Mouse (Mus musculus): ENCODE measurements around the gene Wscd2.

Wscd2 gene

GRCm38 (mm10) chr5:113490033-113490432 lies at the start of gene Wscd2:
Wscd2 (plus strand) TSS chr5:113490333.
- no peak for DNase-seq (ENCODE audit: low spot score)

GRCm38 (mm10) chr5:113442180-113442579 lies 48.0 kb upstream of the Wscd2 start:
- no peak for DNase-seq (ENCODE audit: low spot score)

GRCm38 (mm10) chr5:113448023-113448734 lies 42.0 kb upstream of the Wscd2 start:
- DNase-seq (ENCODE audit: low spot score), result no peak

- DNase-seq (ENCODE audit: low spot score), result no peak
Observed at GRCm38 (mm10) chr5:113449336-113449735, 40.8 kb upstream of the Wscd2 start.

- no peak for DNase-seq (ENCODE audit: low spot score)
Observed at GRCm38 (mm10) chr5:113452691-113453090, 37.4 kb upstream of the Wscd2 start.

GRCm38 (mm10) chr5:113453356-113453755 lies 36.8 kb upstream of the Wscd2 start:
- DNase-seq (ENCODE audit: low spot score), result no peak

- no peak for DNase-seq (ENCODE audit: low spot score)
Observed at GRCm38 (mm10) chr5:113456020-113456419, 34.1 kb upstream of the Wscd2 start.

- no peak for DNase-seq (ENCODE audit: low spot score)
Observed at GRCm38 (mm10) chr5:113456756-113457155, 33.4 kb upstream of the Wscd2 start.

- DNase-seq (ENCODE audit: low spot score), result no peak
Observed at GRCm38 (mm10) chr5:113457260-113457659, 32.9 kb upstream of the Wscd2 start.

- no peak for DNase-seq (ENCODE audit: low spot score)
Observed at GRCm38 (mm10) chr5:113459942-113460341, 30.2 kb upstream of the Wscd2 start.

- DNase-seq (ENCODE audit: low spot score), result no peak
Observed at GRCm38 (mm10) chr5:113461582-113461981, 28.6 kb upstream of the Wscd2 start.

- no peak for DNase-seq (ENCODE audit: low spot score)
Observed at GRCm38 (mm10) chr5:113461998-113462625, 28.0 kb upstream of the Wscd2 start.

GRCm38 (mm10) chr5:113464731-113465130 lies 25.4 kb upstream of the Wscd2 start:
- no peak for DNase-seq (ENCODE audit: low spot score)

GRCm38 (mm10) chr5:113466536-113466935 lies 23.6 kb upstream of the Wscd2 start:
- DNase-seq (ENCODE audit: low spot score), result no peak

GRCm38 (mm10) chr5:113467072-113467471 lies 23.1 kb upstream of the Wscd2 start:
- DNase-seq (ENCODE audit: low spot score), result no peak

GRCm38 (mm10) chr5:113467765-113468164 lies 22.4 kb upstream of the Wscd2 start:
- DNase-seq (ENCODE audit: low spot score), result no peak

- DNase-seq (ENCODE audit: low spot score), result no peak
Observed at GRCm38 (mm10) chr5:113468625-113469024, 21.5 kb upstream of the Wscd2 start.

- no peak for DNase-seq (ENCODE audit: low spot score)
Observed at GRCm38 (mm10) chr5:113469231-113469630, 20.9 kb upstream of the Wscd2 start.

GRCm38 (mm10) chr5:113469826-113470225 lies 20.3 kb upstream of the Wscd2 start:
- DNase-seq (ENCODE audit: low spot score), result no peak

- no peak for DNase-seq (ENCODE audit: low spot score)
Observed at GRCm38 (mm10) chr5:113471417-113471816, 18.7 kb upstream of the Wscd2 start.

GRCm38 (mm10) chr5:113472339-113472738 lies 17.8 kb upstream of the Wscd2 start:
- DNase-seq (ENCODE audit: low spot score), result no peak

- no peak for DNase-seq (ENCODE audit: low spot score)
Observed at GRCm38 (mm10) chr5:113476816-113477215, 13.3 kb upstream of the Wscd2 start.

GRCm38 (mm10) chr5:113479075-113479474 lies 11.1 kb upstream of the Wscd2 start:
- DNase-seq (ENCODE audit: low spot score), result no peak

- DNase-seq (ENCODE audit: low spot score), result no peak
Observed at GRCm38 (mm10) chr5:113480451-113480850, 9.7 kb upstream of the Wscd2 start.

All from urinary bladder, postnatal 10 days (tissue).